Comparison of ENCODE assay signal across 9 mouse cellular contexts in genomic region chr2:38368746-38369330, GRCm38 (mm10). TPM values are rescaled to one million over a fixed set of nuclear protein-coding genes. Genes with fewer than 3 reads are reported as not detected.
DNase-seq lines count a peak whose midpoint lies in the region; ATAC-seq and TF ChIP-seq lines count a peak whose summit lies in the region.
"Had no signal": no experiment of that assay in that cellular context is flagged by ENCODE, and none has a peak within 500 bp of the region (broad histone marks: within the 10 kb centered on the region; RNA-seq: fewer than 3 reads in every experiment).

No protein-coding gene starts in this region.

- peak; percentile 21 for DNase-seq in left cerebral cortex, postnatal 4 days
- no peak for DNase-seq in left cerebral cortex, adult 18-20 months (ENCODE audit: low spot score in 2 of 2)
- peak; percentile 81 for DNase-seq in embryo, embryonic 10.5 days (ENCODE audit: low spot score)
- DNase-seq in heart, postnatal 4 days: peak; percentile 65
- DNase-seq in limb, embryonic 10.5 days (ENCODE audit: low spot score): peak; percentile 73
- DNase-seq in thymus, adult 2 months: peak; percentile 50
- no peak for DNase-seq in right cerebral cortex, postnatal 4 days

- H3K9me3 ChIP-seq in limb, embryonic 10.5 days (replicated peaks): no peaks in the 10 kb centered on the region

- 10% methylated on average over 31 of the region's 31 CpGs for WGBS in limb, embryonic 10.5 days
- WGBS in thymus, adult 2 months: 9% methylated on average over 31 of the region's 31 CpGs

- no peak for TF ChIP-seq CTCF in thymus, adult 2 months (IDR thresholded peaks at IDR 0.05; ENCODE audit: borderline replicate concordance, control insufficient read depth, extremely low read depth, insufficient read depth, low read length, poor library complexity)

- peak overlapping the region; percentile 18; the same call in 1 of the 2 replicates for H3K4me3 ChIP-seq in limb, embryonic 10.5 days
- no peak overlapping the region for H3K4me3 ChIP-seq in thymus, adult 2 months (ENCODE audit: control insufficient read depth, insufficient read depth, low read length)

- peaks cover 62% of the 10 kb centered on the region for H3K36me3 ChIP-seq in limb, embryonic 10.5 days
- no peaks in the 10 kb centered on the region for H3K36me3 ChIP-seq in thymus, adult 2 months (ENCODE audit: control insufficient read depth, insufficient read depth, low read length)

- peaks cover 88% of the 10 kb centered on the region for H3K27me3 ChIP-seq in limb, embryonic 10.5 days (ENCODE audit: low read depth, poor library complexity, severe bottlenecking)
- H3K27me3 ChIP-seq in thymus, adult 2 months (ENCODE audit: control insufficient read depth, insufficient read depth, low read length): peaks cover 6% of the 10 kb centered on the region; the same call in 1 of the 2 replicates

- no peak overlapping the region for H3K27ac ChIP-seq in limb, embryonic 10.5 days
- H3K27ac ChIP-seq in thymus, adult 2 months (ENCODE audit: control insufficient read depth, insufficient read depth, low read length): no peak overlapping the region

- intact Hi-C loops in left cerebral cortex, postnatal 4 days (cut with DNase I): no loop called here

- no peak for TF ChIP-seq POLR2A in thymus, adult 2 months (IDR thresholded peaks at IDR 0.05; ENCODE audit: control insufficient read depth, extremely low read depth, insufficient read depth, low read length, poor library complexity)

- peaks cover 35% of the 10 kb centered on the region for H3K4me1 ChIP-seq in limb, embryonic 10.5 days
- no peaks in the 10 kb centered on the region for H3K4me1 ChIP-seq in thymus, adult 2 months (replicated peaks; ENCODE audit: control insufficient read depth, insufficient read depth, low read length)

- peak; percentile 99 for ATAC-seq in megakaryocyte-erythroid progenitor cell, adult 5-6 weeks (replicated peaks; ENCODE audit: low FRiP score, low TSS enrichment, poor library complexity, severe bottlenecking)

RNA-seq across cellular contexts. Expression of gene Lhx2, which starts 29.8 kb away (rescaled TPM):
- total RNA-seq in left cerebral cortex, postnatal 4 days (2021): 100 to 1,000 TPM; 110 to 128 TPM
- total RNA-seq in left cerebral cortex, adult 18-20 months (2021): 10 to 100 TPM; 82.2 to 89.2 TPM
- 1 to 10 TPM in 1 of 2 experiments, under 1 TPM in 1; 0.29 to 1.2 TPM for total RNA-seq in heart, postnatal 4 days (2021)
- polyA plus RNA-seq in limb, embryonic 10.5 days (2016; fragmentation: Nextera tagmentation; extraction: Ambion mirVana): 33.7 and 48.4 TPM in 2 replicates
- total RNA-seq in megakaryocyte-erythroid progenitor cell, adult 5-6 weeks (2014; fragmentation: Nextera tagmentation): not detected in 2 replicates
- not detected in 2 replicates for total RNA-seq in megakaryocyte-erythroid progenitor cell, adult 5-6 weeks (2017)
- 2.5 and 4.7 TPM in 2 replicates for polyA plus RNA-seq in thymus, adult 2 months (2012; rRNA removed)
- total RNA-seq: adrenal gland, adult 18-20 months had no signal

Comparison
In these comparisons a context has a peak if more than half of its experiments do, and no peak if none do; other contexts are left out.
1. DNase-seq: peak in left cerebral cortex, postnatal 4 days (single experiment), embryo, embryonic 10.5 days (single experiment), heart, postnatal 4 days (single experiment), limb, embryonic 10.5 days (single experiment) and thymus, adult 2 months (single experiment); none in left cerebral cortex, adult 18-20 months (0 of 2) and right cerebral cortex, postnatal 4 days (single experiment).
2. RNA of gene Lhx2, which starts 29.8 kb away (total RNA-seq): 110 to 128 TPM in left cerebral cortex, postnatal 4 days and 82.2 to 89.2 TPM in left cerebral cortex, adult 18-20 months; 0.29 to 1.2 TPM in heart, postnatal 4 days and not detected in megakaryocyte-erythroid progenitor cell, adult 5-6 weeks; every median in the first group is over 10 times any median in the second.